Mouse (Mus musculus): ENCODE data around the gene Nedd9.
"Not testable (repeated sequence)": the region's sequence is repeated elsewhere in the genome, so short reads cannot be mapped to it uniquely, and the experiment has no call there.

Gene Nedd9

DNA sequence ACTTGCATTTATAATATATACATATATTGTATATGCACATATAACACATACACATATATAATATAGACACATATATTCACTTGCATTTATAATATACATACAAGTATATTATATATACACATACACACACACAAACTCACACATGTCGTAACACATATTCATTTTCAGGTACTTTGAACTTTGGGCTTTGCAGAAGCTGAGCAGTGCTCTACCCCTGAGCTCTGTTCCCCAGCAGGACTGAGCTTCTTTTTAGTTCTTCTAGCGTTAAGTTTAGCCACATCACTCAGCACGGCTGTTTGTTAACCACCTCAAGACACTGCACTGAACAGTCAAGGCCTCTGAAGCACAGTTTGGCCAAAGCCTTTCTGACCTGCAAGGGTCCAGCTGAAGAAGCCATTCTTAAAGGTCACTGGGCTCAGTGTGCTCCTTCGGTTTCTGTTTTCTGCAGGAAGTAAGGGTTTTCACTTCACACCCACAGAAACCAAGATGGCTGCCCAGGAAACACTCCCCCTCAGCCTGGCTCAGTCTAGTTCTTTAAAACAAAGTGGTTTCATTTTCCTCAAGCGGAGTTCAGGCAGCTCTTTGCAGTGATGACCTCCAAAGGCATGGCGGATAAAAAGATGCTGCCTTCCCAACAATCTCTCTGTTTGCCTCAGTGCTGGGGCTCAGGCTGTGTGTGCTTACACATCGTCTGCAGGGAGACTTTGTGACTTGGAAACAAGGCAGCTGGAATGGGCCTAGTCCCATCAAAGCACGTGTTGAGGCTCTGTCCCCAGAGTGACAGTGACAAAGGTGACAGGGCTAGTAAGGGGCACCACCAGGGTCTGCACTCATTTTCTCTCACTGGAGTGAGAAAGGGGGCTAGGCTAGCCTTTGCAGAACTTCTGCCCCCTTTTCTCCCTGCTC is 114.4 kb downstream of the Nedd9 start:
- DNase-seq (ENCODE audit: low read depth), result peak; percentile 91

DNA sequence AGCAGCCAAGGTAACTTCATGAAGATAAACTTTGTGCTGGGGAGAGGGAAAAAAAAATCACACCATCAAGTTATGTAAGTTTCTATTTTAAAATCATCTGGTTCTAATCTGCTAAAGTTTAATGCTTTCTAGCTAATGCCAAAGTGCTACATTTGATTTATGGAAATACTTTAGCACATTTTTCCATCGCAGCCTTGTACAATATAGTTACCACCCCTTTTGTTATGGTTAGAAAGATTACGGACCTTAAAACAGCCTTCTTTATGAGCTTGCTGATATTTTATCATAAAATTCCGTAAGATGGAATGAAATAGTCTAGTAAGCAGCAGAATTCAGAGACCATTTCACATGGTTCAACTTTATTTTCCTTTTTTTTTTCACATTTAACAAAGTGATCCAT is 115.6 kb downstream of the Nedd9 start:
- DNase-seq (ENCODE audit: low read depth), result no peak

DNA sequence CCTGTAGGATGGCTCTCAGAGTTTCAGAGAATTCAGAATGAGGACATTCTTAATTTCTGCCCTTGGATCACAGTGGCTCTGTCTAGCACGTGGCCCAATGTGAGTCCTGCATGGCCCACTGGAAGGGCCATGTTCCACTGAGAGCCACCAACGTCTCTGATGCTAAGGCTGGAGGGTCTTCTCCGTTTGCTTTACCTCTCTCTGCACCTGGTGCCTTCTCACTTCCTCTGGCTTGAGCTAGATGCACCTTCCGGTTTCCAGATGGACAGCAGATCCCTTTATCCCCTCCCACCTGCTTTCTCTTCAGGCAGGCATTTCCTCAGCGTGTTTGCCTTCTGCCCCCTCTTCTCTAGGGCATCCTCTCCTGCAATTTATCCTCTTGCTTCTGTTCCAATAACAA is 118.5 kb downstream of the Nedd9 start:
- no peak for DNase-seq (ENCODE audit: low read depth)

DNA sequence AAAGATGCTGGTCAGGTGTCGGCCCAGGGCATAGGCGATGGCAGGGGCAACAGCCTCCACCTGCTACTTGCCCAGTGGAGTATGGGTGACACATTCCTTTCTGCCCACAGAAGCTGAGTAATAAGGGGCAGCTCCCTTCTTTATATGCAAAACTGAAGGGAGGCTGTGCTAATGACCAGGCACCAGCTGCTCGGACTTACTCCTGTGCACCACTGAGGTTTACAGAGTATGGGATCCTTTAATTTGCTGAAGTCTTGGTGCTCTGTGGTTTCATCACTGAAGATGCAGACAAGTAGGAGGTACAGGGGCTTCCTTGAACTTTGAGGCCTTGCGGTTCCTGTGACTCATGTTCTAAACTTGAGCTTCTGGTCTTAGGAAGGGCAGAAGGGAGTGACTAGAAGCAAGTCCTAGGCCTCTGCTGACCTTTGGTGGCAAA is 120.0 kb downstream of the Nedd9 start:
- DNase-seq (ENCODE audit: low read depth), result peak; percentile 68

DNA sequence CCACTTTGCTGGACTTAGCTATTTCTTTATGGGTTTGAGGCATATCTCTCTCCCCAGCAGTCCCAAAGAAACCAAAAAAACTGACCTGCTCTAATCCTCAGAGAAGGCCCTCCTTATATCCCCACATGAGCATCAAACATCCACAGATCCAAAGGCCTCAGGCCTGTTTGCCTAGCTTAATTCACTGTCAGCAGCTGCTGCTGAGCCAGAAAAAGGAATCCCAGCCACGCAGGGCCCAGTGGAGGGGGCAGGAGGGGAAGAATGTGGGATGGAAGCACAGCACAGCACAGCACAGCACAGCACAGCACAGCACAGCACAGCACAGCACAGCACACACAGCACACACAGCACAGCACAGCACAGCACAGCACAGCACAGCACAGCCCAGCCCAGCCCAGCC is 120.6 kb downstream of the Nedd9 start:
- DNase-seq (ENCODE audit: low read depth), result not testable (repeated sequence)

DNA sequence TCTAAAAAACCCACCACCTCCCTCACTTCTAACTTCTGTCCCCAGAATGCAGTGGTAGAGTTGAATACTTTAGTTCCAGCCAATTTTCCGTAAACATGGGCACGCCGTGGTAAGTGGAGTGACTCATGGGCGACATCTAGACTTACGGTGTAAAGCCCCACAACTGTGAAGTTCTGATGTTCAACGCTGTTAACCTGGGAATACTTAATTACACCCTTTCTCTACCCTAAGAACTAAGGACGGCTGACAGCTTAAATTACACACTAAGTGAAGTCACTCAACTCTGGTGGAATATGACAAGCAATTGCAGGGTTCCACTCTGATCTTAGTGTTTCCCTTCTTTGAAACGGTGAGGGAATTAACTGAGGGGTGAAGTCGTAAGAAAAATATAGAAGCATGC is 122.9 kb downstream of the Nedd9 start:
- no peak for DNase-seq (ENCODE audit: low read depth)

DNA sequence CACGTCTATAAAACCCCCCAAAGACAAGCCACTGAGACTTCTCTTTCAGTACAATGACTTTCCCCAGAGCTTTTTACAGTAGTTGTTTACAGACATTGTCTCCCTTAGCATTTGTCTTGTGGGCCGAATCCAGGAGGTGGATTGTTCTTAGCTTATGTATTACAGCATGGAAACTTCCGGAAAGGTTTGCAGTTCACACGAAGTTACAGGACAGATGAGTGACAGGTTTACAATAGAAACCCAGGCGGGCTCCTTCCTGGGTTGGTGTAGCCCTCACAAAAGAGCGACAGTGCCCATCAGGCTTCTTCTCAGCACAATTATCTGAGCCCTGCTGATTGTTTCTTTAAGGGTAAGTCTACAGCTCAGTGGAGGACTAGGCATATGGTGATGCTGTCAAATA is 124.3 kb downstream of the Nedd9 start:
- DNase-seq (ENCODE audit: low read depth), result no peak

DNA sequence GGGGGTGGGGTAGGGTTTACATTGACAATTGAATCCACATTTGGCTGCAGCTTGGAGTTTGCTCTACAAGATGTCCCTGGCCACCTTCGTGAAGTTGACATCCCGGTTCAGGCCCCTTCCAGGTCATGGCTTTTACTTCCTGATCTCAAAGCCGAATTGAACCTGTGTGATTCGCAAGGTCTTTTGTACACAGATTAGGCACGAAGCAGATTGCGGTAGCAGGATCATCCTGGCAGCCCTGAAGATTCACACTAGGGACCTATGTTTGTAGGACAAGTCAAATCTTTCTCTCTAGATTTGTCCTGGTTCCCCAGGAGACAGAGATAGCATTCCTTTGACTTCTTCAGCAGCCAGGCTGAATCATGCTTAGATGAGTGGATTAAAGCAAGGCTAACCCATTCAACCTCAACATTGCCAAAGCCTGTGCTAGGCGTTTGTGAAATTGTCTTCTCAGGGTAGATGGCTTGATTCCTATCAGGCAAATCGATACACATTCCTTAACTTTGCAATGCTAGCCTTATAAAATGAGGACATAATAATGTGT is 126.8 kb downstream of the Nedd9 start:
- no peak for DNase-seq (ENCODE audit: low read depth)

DNA sequence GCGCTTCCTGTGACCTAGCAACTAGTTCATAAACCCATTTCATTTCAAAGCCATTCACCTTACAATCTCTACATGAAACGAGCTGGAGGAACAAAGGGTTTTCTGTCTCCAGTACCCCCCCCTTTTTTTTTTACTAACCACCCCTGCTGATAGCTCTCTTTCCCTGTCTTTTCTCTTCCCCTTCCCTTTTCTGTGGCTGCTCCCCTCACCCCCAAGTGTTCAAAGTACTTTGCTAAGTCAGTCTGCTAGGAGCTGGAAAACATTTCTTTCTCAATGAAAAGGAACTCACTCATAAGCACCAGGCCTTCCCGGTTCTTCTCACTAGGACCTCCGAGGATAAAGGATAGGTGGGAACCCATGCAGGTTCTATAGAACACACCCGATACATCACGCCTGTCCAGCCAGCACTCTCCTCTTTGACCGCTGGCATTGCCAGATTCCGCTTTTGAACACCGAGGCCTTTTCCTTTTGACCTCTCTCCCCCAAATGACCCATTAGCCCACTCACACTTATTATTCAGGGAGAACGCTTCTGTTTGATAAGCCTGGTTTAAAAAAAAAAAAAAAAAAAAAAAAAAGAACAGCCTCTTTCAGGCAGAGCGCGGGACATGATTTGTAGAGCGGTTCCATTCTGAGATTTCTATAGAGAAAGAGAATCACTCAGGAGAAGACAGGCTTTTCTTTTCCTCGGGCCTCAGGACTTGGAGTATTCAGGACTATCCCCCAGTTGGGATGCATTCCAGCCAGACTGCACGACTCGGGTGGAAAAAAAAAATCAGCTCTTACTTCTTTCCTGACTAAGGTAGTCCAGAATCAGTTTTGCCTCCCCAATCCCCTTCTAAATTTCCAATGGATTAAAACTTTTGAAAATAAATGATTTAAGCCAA is 127.6 kb downstream of the Nedd9 start:
- DNase-seq (ENCODE audit: low read depth), result no peak

DNA sequence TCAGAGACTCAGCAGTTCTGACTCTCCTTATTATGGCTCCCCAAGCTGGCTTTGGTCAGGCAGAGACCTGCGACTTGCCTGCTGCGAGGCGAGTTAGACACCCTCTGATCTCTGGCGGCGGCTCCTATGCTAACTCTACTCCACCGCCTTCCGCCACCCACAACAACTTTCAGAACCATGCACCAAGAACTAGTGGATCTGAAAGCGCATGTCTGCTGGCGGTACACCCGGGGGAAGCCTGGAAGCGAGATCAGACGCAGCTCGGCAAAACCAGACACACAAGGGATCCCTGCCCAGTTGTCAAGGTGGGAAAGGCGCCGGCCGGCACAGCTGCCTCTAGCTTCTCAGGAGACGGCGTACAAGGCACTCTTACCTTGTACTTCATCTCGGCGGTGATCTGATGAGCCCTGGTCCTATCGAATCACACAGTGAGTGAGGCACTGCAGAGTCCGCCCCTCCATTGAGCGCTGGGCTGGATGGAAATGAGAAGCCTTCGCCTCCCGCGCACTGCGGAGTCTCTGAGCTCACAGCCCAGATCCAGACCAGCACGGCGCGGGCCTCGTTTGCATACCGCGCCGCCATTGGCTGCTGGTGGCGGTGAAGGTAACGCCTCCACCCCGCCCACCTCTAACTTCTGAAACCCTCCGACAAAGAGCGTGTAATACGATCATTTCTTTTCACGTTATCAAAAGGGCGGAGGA is 128.5 kb downstream of the Nedd9 start:
- peak; percentile 96 for DNase-seq (ENCODE audit: low read depth)

DNA sequence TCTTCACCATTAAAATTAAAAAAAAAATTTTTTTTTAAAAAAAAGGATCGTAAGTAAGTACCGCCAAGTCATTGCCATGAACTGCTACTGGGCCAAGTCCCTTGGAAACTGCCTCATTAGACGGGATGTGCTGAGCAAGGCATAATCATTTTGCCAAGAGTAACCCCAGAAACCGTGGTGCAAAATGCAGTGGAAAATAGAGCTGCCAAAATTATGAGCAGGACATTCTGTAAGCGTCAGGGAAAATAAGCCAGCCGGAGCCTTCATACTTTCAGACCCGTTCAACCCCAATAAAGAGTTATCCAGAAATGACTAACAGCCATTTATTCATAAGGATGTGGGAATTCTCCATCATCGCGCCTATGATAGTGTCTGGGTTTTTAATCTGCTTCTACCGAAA is 129.2 kb downstream of the Nedd9 start:
- no peak for DNase-seq (ENCODE audit: low read depth)

DNA sequence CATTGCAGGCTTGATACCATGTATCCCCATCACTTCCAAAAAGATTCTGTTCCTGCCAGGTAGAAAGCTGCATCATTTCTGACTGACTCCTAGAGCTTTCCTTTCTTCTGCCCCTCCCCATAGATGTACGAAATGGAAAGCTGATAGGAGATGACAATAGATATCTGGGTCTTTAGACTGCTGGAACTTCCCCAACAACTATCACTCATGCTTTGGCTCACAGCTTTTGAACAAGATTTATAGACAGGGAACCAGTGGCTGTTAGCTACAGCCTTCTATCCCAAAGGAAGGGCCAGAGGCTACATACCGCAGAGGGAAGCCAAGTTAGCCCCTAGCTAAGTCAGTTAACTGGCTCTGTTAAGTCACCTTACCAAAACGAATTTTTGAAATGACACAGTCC is 129.6 kb downstream of the Nedd9 start:
- peak; percentile 52 for DNase-seq (ENCODE audit: low read depth)

DNA sequence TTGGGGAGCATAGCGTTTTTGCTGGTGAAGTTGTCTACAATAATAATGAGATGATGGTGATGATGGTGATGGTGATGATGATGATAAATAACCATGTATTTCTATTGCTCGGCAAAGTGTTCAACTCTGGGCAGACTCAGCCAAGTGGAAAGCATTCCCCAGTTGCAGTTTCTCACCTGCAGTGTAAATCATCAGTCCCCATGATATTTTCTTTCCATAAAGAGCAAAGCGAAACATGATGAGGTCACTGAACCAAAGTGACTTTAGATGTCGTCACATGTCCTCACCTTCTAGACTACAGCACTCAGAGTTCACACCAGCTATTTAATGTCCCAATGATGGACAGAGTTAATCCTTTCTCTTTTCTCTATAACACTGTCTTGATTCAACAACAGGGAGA is 130.0 kb downstream of the Nedd9 start:
- DNase-seq (ENCODE audit: low read depth), result no peak

DNA sequence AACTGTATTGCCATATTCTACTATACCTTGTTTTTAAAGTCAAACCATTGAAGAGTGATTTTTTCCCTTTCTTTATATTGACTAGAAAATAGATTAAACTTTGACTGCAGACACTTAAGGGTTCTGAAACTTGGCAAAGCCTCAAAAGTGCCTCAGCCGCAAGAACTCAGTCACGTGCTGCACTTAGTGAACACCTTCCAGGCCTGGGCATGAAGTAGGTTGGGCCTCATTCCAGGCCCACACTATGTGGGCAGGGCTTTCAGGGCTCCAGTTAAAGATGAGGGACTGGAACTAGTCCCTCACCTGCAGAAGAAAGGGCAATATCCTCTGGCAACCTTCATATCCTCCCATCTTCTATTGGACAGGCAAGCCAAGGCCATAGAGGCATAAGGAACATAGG is 131.6 kb downstream of the Nedd9 start:
- peak; percentile 52 for DNase-seq (ENCODE audit: low read depth)

DNA sequence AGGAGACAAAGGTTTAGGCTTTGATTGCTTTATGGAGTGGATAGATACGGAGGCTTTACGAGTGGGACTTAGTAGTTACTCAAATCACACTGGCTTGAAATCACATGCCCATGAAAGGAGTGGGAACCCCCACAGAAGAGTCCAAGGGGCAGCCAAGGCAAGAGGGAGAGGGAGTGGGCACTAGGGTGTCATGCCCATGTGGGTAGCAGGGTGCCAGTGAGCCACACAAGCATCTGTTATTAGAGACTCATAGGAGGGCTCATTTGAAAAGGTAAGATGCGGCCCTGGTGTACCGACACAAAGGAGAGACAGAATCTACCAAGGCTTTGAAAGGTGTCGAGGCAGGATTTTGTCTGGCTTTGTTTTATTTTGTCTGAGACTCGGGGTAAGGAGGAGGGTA is 132.6 kb downstream of the Nedd9 start:
- DNase-seq (ENCODE audit: low read depth), result no peak

DNA sequence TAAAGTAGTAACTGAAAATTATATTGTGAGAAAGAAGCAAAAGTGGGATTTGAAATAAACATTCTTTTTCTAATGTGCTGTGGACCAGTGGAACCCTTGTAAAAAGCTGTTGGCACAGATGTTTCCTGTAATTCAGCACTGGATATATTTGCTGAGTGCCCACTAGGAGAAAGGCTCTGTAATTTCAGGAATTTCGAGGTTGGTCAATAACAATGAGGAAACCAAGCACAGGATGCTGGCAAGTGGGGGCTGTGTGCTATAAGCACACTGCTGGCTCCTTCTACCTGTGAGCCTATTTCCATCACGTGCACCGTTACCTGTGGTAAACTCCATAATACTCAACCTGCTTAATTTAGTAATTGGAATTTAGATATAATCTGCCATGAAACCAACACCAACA is 133.5 kb downstream of the Nedd9 start:
- no peak for DNase-seq (ENCODE audit: low read depth)

DNA sequence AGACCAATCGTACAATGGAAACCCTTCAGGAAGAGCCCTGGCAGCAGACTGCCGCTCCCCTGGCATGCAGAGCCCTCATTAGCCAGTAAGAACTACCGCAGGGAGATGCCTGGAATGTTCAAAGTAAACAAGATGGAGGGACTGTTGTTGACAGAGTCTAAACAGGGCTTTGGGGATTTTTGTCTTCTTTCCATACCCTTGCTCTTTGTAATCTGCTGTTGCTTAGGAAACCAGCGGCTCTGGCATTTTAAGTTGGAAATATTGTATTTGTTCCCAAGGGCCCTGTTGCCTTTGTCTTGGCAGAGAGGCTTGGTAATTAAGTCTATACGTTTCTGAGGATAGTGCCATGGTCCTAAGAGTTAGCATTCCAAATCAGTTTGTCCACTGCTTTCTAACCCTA is 134.8 kb downstream of the Nedd9 start:
- DNase-seq (ENCODE audit: low read depth), result no peak

DNA sequence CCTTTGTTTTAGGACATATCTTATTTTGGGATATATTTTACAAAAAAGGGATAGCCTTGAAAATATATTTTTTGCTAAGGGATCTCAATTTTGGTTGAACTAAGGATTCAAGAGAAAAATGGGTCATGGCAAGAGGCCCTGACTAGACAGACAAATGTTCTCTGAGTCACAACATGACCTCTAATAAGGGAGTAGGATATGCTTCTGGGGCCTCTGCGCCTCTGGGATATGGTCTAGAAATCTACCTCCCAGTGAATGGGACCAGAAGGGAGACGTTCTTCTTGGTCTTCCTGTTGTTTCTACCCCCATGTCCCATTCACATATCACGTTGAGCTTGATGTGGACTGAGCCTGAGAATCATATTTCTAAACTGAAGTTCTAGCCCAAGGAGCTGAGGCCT is 136.6 kb downstream of the Nedd9 start:
- no peak for DNase-seq (ENCODE audit: low read depth)

DNA sequence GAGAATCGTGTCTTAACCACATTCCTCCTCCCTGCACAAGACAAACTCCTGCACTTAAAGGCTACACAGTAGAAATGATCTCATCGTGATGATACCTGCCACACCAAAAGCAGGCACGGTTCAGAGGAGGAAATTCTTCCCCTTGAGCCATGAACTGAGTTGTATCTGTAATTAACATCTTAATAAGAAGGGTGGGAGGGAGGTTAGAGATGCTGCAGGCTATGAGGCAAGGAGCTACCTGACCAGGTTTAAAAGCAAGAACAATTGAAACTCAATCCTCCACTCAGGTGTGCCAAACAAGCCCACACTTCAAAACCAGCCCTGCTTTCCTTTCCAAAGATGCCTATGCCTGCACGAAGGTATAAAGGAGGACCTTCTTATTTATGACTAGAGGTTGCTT is 137.4 kb downstream of the Nedd9 start:
- DNase-seq (ENCODE audit: low read depth), result no peak

DNA sequence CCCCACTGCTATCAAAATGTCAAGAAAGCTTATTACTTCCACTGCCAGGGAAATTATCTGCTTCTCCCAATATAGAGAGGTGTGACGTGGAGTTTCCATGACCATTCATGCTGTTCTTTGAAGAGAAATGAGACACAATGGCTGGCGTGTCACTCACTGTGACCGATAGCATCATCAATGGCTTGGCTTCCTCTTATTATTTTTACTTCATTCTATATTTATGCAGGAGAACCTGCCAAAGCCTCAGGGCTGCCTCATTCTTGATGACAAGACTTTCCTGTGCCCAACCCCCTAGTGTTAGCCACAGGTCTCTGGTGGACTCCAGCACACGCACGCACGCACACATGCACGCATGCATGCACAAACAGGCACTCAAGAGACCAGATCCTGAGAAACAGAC is 141.4 kb downstream of the Nedd9 start:
- DNase-seq (ENCODE audit: low read depth), result peak; percentile 19

DNA sequence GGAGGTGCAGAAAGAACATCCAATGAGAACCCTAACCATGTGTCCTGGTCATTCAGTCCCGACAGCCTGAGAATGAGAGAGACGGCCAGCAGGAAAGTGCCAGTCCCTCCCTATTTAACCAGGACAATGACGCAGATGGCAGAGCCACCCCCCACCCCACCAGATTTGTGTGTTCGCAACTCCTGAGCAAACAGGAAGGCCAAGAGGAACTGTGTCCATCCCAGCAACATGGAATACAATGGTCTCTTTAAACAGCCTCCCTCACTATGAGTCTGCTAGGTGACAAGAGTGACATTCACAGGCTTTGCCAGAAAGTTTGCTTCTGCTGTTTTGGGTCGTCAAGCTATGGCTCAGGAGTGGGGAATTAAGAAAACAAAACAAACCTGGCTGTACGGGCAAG is 141.9 kb downstream of the Nedd9 start:
- DNase-seq (ENCODE audit: low read depth), result no peak

DNA sequence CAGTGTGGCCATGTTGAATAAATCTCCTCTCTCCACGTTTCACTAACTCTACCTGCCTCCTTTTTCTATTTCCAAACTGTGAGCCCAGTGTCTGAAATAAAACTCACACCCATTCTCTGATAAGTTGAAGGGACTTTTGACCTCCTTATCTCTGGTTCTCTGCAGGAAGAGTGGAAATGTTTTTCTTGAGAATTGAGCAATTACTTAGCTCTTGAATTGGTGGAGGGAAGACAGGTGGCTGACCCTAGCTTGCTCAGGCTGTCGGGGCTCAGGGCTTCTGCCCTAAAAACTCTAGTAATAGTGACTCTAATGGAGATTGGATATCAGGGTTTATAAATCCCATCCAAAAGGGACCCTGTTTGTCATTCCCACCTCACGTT is 143.3 kb downstream of the Nedd9 start:
- DNase-seq (ENCODE audit: low read depth), result no peak

Data from induced T-regulatory cell, adult 2 months (primary cell).